Mouse (Mus musculus) retina, postnatal 1 day (tissue): ENCODE measurements around the gene Gm10518.

Experiments used
- DNase-seq: peaks from one replicate; pipeline ENCODE4 v3.0.0-alpha.2; 2012

Gm10518 gene

GRCm38 (mm10) chr1:179835753-179836425, 32.7 kb downstream of the Gm10518 start:
- DNase-seq = no peak

DNA sequence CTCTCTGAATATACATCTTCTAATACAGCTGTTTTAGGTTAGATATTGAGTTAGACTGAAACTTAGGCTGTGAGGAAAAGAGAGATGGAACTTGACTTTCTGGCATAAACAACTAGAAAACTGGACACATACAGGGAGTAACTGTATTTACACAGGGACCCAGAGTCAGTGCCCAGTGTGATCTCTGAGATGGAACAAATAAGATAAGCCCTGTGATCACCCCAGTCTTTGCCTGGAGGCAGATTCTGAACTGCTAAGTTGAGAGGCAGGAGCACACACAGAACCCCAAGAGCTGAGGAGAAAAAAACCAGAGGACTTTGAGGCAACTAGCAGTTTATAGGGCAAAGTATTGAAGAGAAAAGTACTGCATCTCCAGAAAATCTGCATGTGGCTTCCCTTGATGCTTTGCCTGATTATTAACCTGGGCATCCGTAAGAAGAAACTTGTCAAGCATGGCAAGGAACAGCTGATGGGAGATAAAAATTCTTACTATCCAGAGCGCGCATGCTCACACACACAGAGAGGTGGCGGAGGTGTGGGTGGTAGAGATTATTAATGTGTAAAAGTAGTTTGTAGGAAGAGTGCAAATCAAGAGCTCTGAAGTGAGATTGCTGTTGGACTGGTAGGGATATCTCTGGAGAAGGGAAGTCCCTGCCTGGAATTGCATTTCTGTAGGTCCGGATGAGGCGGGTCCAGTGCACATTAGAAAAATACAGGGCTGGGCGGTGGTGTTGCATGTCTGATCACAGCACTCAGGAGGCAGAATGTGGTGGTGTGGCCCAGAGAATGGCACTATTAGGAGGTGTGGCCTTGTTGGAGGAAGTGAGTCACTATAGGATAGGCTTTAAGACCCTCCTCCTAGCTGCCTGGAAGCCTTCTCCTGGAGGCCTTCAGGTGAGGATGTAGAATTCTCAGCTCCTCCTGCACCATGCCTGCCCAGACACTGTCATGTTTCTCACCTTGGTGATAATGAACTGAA, 33.5 kb downstream of the Gm10518 start:
- no peak for DNase-seq

- DNase-seq = no peak
Observed at GRCm38 (mm10) chr1:179842568-179842967, 39.4 kb downstream of the Gm10518 start.

GRCm38 (mm10) chr1:179843981-179844380, 40.8 kb downstream of the Gm10518 start:
- no peak for DNase-seq

- peak; percentile 82 for DNase-seq
Observed at GRCm38 (mm10) chr1:179844894-179845293, 41.7 kb downstream of the Gm10518 start.

- no peak for DNase-seq
Observed at GRCm38 (mm10) chr1:179845832-179846499, 42.8 kb downstream of the Gm10518 start.

DNA sequence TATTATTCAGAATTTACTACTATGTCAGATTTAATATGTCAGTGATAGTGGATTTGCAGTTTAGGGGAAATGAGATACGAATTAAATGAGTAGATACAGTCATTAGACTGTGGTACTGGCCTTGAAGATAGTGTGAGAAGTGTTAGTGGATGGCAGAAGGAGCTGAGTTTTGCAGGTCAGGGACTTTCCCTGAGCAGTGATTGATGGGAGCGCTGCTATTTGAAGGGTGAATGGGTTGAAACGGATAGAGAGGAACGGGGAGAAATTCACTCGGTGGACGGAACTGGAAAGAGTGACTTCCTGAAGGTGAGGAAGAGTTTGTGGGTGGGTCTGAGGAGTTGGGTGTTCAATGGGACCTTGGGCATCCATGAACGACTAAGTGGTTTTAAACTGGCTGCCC, 44.0 kb downstream of the Gm10518 start:
- DNase-seq = no peak

- peak; percentile 84 for DNase-seq
Observed at GRCm38 (mm10) chr1:179847759-179848389, 44.7 kb downstream of the Gm10518 start.

DNA sequence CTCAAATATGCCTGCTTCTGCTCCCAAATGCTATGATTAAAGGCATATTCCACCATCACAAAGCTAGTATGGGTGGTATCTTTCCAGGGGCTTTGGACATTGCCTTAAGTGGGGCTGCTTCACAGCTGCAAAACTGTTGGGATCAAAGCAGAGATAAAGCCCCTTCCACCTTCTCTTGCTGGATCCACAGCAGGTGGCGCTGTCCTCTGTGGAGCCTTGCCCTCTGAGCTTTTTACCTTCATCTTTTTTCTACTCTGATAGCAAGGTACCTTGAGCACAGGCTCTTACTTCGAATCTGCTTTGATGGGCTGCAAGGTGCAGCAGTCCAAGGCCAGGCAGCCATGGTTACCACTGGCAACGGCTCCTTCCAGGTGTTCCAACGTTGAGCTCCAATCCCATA, 50.2 kb downstream of the Gm10518 start:
- DNase-seq = peak; percentile 54
